In genomic region chr5:21701351-21702008, GRCm38 (mm10) we compare ENCODE assay signal across 8 mouse cellular contexts. TPM values are rescaled to one million over a fixed set of nuclear protein-coding genes. Genes with fewer than 3 reads are reported as not detected.
A peak's percentile ranks its signal among the peaks of the same experiment; 100 is the strongest.
DNase-seq lines count a peak whose midpoint lies in the region; ATAC-seq and TF ChIP-seq lines count a peak whose summit lies in the region.

TSS of gene Napepld (minus strand) at chr5:21701396.

- peak within 1 kb of the TSS; percentile 74 to 87 (median 78) for H3K4me3 ChIP-seq in CH12.LX (replicated peaks in 1 of 3; ENCODE audit: low read depth in 2 of 3, low read length in 2 of 3, poor library complexity in 1 of 3)
- peak within 1 kb of the TSS; percentile 63 for H3K4me3 ChIP-seq in forebrain, embryonic 11.5 days (ENCODE audit: low read depth, low read length)
- peak within 1 kb of the TSS; percentile 78 for H3K4me3 ChIP-seq in heart, embryonic 16.5 days (ENCODE audit: low read length)
- peak within 1 kb of the TSS; percentile 85 for H3K4me3 ChIP-seq in liver, embryonic 15.5 days (replicated peaks)
- peak within 1 kb of the TSS; percentile 64 for H3K4me3 ChIP-seq in neural tube, embryonic 12.5 days

- ATAC-seq in forebrain, embryonic 11.5 days (replicated peaks; ENCODE audit: low FRiP score): peak; percentile 100
- peak; percentile 98 for ATAC-seq in heart, embryonic 16.5 days (replicated peaks; ENCODE audit: extremely low read depth, insufficient read depth, low FRiP score)
- ATAC-seq in liver, embryonic 15.5 days (ENCODE audit: insufficient read depth): peak; percentile 99
- ATAC-seq in neural tube, embryonic 12.5 days (ENCODE audit: low FRiP score, low read depth): peak; percentile 99

- no peaks in the 10 kb centered on the region for H3K9me3 ChIP-seq in CH12.LX (replicated peaks; ENCODE audit: low read length)
- no peaks in the 10 kb centered on the region for H3K9me3 ChIP-seq in forebrain, embryonic 11.5 days (ENCODE audit: control insufficient read depth, low read length)
- H3K9me3 ChIP-seq in heart, embryonic 16.5 days (replicated peaks; ENCODE audit: control insufficient read depth, low read length): no peaks in the 10 kb centered on the region
- no peaks in the 10 kb centered on the region for H3K9me3 ChIP-seq in liver, embryonic 15.5 days (replicated peaks)
- H3K9me3 ChIP-seq in neural tube, embryonic 12.5 days: no peaks in the 10 kb centered on the region

- no peaks in the 10 kb centered on the region for H3K27me3 ChIP-seq in CH12.LX (replicated peaks)
- H3K27me3 ChIP-seq in forebrain, embryonic 11.5 days (ENCODE audit: control insufficient read depth, insufficient read depth, low read length): no peaks in the 10 kb centered on the region
- H3K27me3 ChIP-seq in heart, embryonic 16.5 days (ENCODE audit: control insufficient read depth, insufficient read depth, low read length): no peaks in the 10 kb centered on the region
- no peaks in the 10 kb centered on the region for H3K27me3 ChIP-seq in liver, embryonic 15.5 days
- no peaks in the 10 kb centered on the region for H3K27me3 ChIP-seq in neural tube, embryonic 12.5 days (replicated peaks)

- H3K27ac ChIP-seq in CH12.LX (ENCODE audit: insufficient read depth, low read depth): peak within 1 kb of the TSS; percentile 93
- peak within 1 kb of the TSS; percentile 92 for H3K27ac ChIP-seq in forebrain, embryonic 11.5 days (ENCODE audit: low read depth, low read length)
- peak within 1 kb of the TSS; percentile 94 for H3K27ac ChIP-seq in heart, embryonic 16.5 days (ENCODE audit: low read length)
- peak within 1 kb of the TSS; percentile 94 for H3K27ac ChIP-seq in liver, embryonic 15.5 days (replicated peaks)
- H3K27ac ChIP-seq in neural tube, embryonic 12.5 days: peak within 1 kb of the TSS; percentile 93

- no peak for TF ChIP-seq RAD21 in CH12.LX (IDR thresholded peaks at IDR 0.05; ENCODE audit: low read depth, low read length)

- peak within 1 kb of the TSS; percentile 75 for H3K9ac ChIP-seq in CH12.LX (ENCODE audit: insufficient read depth, low read depth)
- H3K9ac ChIP-seq in forebrain, embryonic 11.5 days (ENCODE audit: low read length): peak within 1 kb of the TSS; percentile 89
- H3K9ac ChIP-seq in heart, embryonic 16.5 days (ENCODE audit: low read length): peak within 1 kb of the TSS; percentile 79
- H3K9ac ChIP-seq in liver, embryonic 15.5 days: peak within 1 kb of the TSS; percentile 86
- peak within 1 kb of the TSS; percentile 84 for H3K9ac ChIP-seq in neural tube, embryonic 12.5 days

- H3K4me2 ChIP-seq in CH12.LX (ENCODE audit: insufficient read depth, low read depth, poor library complexity, severe bottlenecking): peak within 1 kb of the TSS; percentile 98
- H3K4me2 ChIP-seq in forebrain, embryonic 11.5 days (ENCODE audit: low read depth, low read length, severe bottlenecking): peak within 1 kb of the TSS; percentile 68
- H3K4me2 ChIP-seq in heart, embryonic 16.5 days (ENCODE audit: low read depth, low read length): peak within 1 kb of the TSS; percentile 80
- H3K4me2 ChIP-seq in liver, embryonic 15.5 days: peak within 1 kb of the TSS; percentile 96
- peak within 1 kb of the TSS; percentile 63 for H3K4me2 ChIP-seq in neural tube, embryonic 12.5 days (replicated peaks)

- dilution Hi-C loops in CH12.LX (cut with MboI; ENCODE audit: extremely low pct_ligation_motif_present, extremely low pct_unique_long_range_greater_than_20kb, low sequenced_read_pairs): no loop called here

- H3K79me2 ChIP-seq in CH12.LX (replicated peaks; ENCODE audit: control insufficient read depth, extremely low read depth, insufficient read depth, poor library complexity, severe bottlenecking): no peaks in the 10 kb centered on the region

- peak; percentile 93 for DNase-seq in CH12.LX (ENCODE audit: extremely low read depth)
- peak; percentile 91 for DNase-seq in c-Kit-positive CD71-positive TER-119-negative erythroid progenitor cells, embryonic 14.5 days (ENCODE audit: low read depth)
- peak; percentile 99 for DNase-seq in forebrain, embryonic 11.5 days (ENCODE audit: low spot score)
- peak; percentile 99 for DNase-seq in kidney, postnatal 36 days
- peak; percentile 97 for DNase-seq in telencephalon, adult 2 months (ENCODE audit: low read depth, low spot score)

- in situ Hi-C loops in CH12.LX (cut with MboI; ENCODE audit: low pct_ligation_motif_present, low pct_unique_long_range_greater_than_20kb, low sequenced_read_pairs): no loop called here

- no peak for TF ChIP-seq CTCF in CH12.LX (conservative IDR thresholded peaks at IDR 0.05 in 1 of 2, IDR thresholded peaks at IDR 0.05 in 1 of 2; ENCODE audit: low read depth in 2 of 2, low read length in 2 of 2)

- under 1% methylated on average over 59 of the region's 59 CpGs for WGBS in forebrain, embryonic 11.5 days
- under 1% methylated on average over 43 of the region's 59 CpGs for WGBS in heart, embryonic 16.5 days
- WGBS in liver, embryonic 15.5 days (ENCODE audit: insufficient replicate concordance): under 1% methylated on average over 56 of the region's 59 CpGs
- WGBS in neural tube, embryonic 12.5 days: under 1% methylated on average over 56 of the region's 59 CpGs

- H3K36me3 ChIP-seq in CH12.LX (replicated peaks in 1 of 2; ENCODE audit: control insufficient read depth in 1 of 2, insufficient read depth in 1 of 2, low read length in 1 of 2): no peaks in the 10 kb centered on the region
- H3K36me3 ChIP-seq in forebrain, embryonic 11.5 days (ENCODE audit: control insufficient read depth, insufficient read depth, low read length): no peaks in the 10 kb centered on the region
- no peaks in the 10 kb centered on the region for H3K36me3 ChIP-seq in heart, embryonic 16.5 days (ENCODE audit: control insufficient read depth, insufficient read depth)
- H3K36me3 ChIP-seq in liver, embryonic 15.5 days (replicated peaks): no peaks in the 10 kb centered on the region
- H3K36me3 ChIP-seq in neural tube, embryonic 12.5 days: no peaks in the 10 kb centered on the region

- TF ChIP-seq EP300 in CH12.LX (IDR thresholded peaks at IDR 0.05; ENCODE audit: low read length): no peak

- TF ChIP-seq POLR2A in CH12.LX (IDR thresholded peaks at IDR 0.05; ENCODE audit: low read depth, low read length): peak; percentile 99

- H3K4me1 ChIP-seq in CH12.LX (ENCODE audit: control insufficient read depth in 1 of 2, insufficient read depth in 2 of 2): peaks cover 3 to 10% of the 10 kb centered on the region in 2 experiments; a peak in 3 of 4 replicates
- H3K4me1 ChIP-seq in forebrain, embryonic 11.5 days (replicated peaks; ENCODE audit: control insufficient read depth, insufficient read depth, low read length): no peaks in the 10 kb centered on the region
- H3K4me1 ChIP-seq in heart, embryonic 16.5 days (ENCODE audit: control insufficient read depth, insufficient read depth, low read length): peaks cover 16% of the 10 kb centered on the region
- peaks cover 30% of the 10 kb centered on the region for H3K4me1 ChIP-seq in liver, embryonic 15.5 days (replicated peaks)
- H3K4me1 ChIP-seq in neural tube, embryonic 12.5 days: peaks cover 4% of the 10 kb centered on the region; the same call in 1 of the 2 replicates

TF ChIP-seq in CH12.LX, 34 proteins besides CTCF, POLR2A, EP300 and RAD21 (continues in another document):
- no peak for TF ChIP-seq MAFK (IDR thresholded peaks at IDR 0.05; ENCODE audit: insufficient replicate concordance, low read length)
- peak; percentile 51; the same call in 1 of the 2 replicates for TF ChIP-seq ELF1 (IDR thresholded peaks at IDR 0.05; ENCODE audit: low read depth, low read length)
- TF ChIP-seq MAZ (IDR thresholded peaks at IDR 0.05; ENCODE audit: low read depth, low read length): no peak; the same call in 1 of the 2 replicates
- no peak for TF ChIP-seq JUN (IDR thresholded peaks at IDR 0.05; ENCODE audit: insufficient read depth, low read depth, low read length)
- TF ChIP-seq NELFE (IDR thresholded peaks at IDR 0.05; ENCODE audit: low read depth, low read length): peak; percentile 98
- TF ChIP-seq PAX5 (IDR thresholded peaks at IDR 0.05; ENCODE audit: low read length): no peak
- peak; percentile 88 for TF ChIP-seq ZMIZ1 (IDR thresholded peaks at IDR 0.05; ENCODE audit: low read depth, low read length)
- TF ChIP-seq IRF4 (IDR thresholded peaks at IDR 0.05; ENCODE audit: low read depth, low read length): peak; percentile 57; the same call in 1 of the 2 replicates
- peak; percentile 82 for TF ChIP-seq USF1 (IDR thresholded peaks at IDR 0.05; ENCODE audit: low read depth, low read length)
- TF ChIP-seq TBP (conservative IDR thresholded peaks at IDR 0.05; ENCODE audit: low read depth, low read length): 0 out of 2 replicates have a peak, but pooled peaks have one; percentile 32
- TF ChIP-seq MAX (IDR thresholded peaks at IDR 0.05; ENCODE audit: low read length): peak; percentile 79
- peak; percentile 71 for TF ChIP-seq TCF12 (IDR thresholded peaks at IDR 0.05; ENCODE audit: low read depth, low read length)
- TF ChIP-seq RCOR1 (conservative IDR thresholded peaks at IDR 0.05; ENCODE audit: low read depth, low read length): peak; percentile 98
- peak; percentile 80 for TF ChIP-seq MXI1 (IDR thresholded peaks at IDR 0.05; ENCODE audit: low read depth, low read length)
- TF ChIP-seq JUND (conservative IDR thresholded peaks at IDR 0.05; ENCODE audit: low read depth, low read length): no peak
- no peak for TF ChIP-seq ETS1 (conservative IDR thresholded peaks at IDR 0.05; ENCODE audit: low read depth, low read length)
- no peak for TF ChIP-seq CHD2 (IDR thresholded peaks at IDR 0.05; ENCODE audit: low read length)
- 0 out of 2 replicates have a peak, but pooled peaks have one; percentile 59 for TF ChIP-seq KAT2A (IDR thresholded peaks at IDR 0.05; ENCODE audit: insufficient replicate concordance, low read length)
- TF ChIP-seq GABPA (IDR thresholded peaks at IDR 0.05; ENCODE audit: insufficient replicate concordance, low read depth, low read length): no peak; the same call in 1 of the 2 replicates
- peak; percentile 93 for TF ChIP-seq BHLHE40 (IDR thresholded peaks at IDR 0.05; ENCODE audit: low read depth, low read length)
- TF ChIP-seq UBTF (IDR thresholded peaks at IDR 0.05; ENCODE audit: low read depth, low read length): 0 out of 2 replicates have a peak, but pooled peaks have one; percentile 48
- peak; percentile 94 for TF ChIP-seq HCFC1 (IDR thresholded peaks at IDR 0.05; ENCODE audit: low read depth, low read length)
- TF ChIP-seq MYC (IDR thresholded peaks at IDR 0.05; ENCODE audit: low read depth, low read length): peak; percentile 56

RNA-seq across cellular contexts. Expression of gene Napepld, which starts in this region (rescaled TPM):
- total RNA-seq in CH12.LX (2012; rRNA removed) (1.3 and 1.7 TPM in 2 replicates), CH12.LX (2014; rRNA removed) (1.5 and 1.6 TPM in 2 replicates)
- 1.8 TPM in 2 replicates for polyA plus RNA-seq in CH12.LX (2012; ENCODE audit: insufficient read length, low read depth)
- polyA plus RNA-seq in forebrain, embryonic 11.5 days (2014; fragmentation: Nextera tagmentation; extraction: Ambion mirVana): 17.9 and 20.3 TPM in 2 replicates
- polyA plus RNA-seq in heart, embryonic 16.5 days (2015; fragmentation: Nextera tagmentation; extraction: Ambion mirVana): 5.6 and 6.3 TPM in 2 replicates
- 0.74 and 1.1 TPM in 2 replicates for polyA plus RNA-seq in liver, embryonic 15.5 days (2015; fragmentation: Nextera tagmentation; extraction: Ambion mirVana)
- 5.4 and 5.5 TPM in 2 replicates for polyA plus RNA-seq in neural tube, embryonic 12.5 days (2016; fragmentation: Nextera tagmentation; extraction: Ambion mirVana)

Comparison
In these comparisons a context has a peak if more than half of its experiments do, and no peak if none do; other contexts are left out.
1. Peak in every context shown above with its lines: DNase-seq, ATAC-seq, H3K4me3 ChIP-seq and H3K27ac ChIP-seq.